Mouse (Mus musculus): ENCODE measurements around the gene Nudt22.

DNA sequence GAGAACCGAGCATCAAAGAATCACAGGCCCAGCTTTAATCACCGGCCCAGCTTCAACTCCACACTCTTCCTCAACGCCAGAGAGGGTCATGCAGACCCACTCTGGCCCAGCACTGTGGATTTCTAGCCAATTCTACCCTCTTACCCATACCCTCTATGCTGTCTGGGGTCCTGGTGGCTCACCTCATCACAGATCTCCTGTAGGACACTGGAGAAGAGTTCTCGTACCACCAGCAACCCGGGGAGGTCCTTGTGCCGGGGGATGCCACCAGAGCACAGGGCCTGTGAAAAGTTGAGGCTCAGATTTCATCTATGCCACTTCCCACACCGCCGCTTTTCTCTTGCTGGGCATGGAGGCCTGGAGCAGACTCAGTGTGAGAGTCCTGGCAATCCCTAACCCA is 1.4 kb downstream of the Nudt22 start:
- TF ChIP-seq CTCF (IDR thresholded peaks at IDR 0.05; ENCODE audit: extremely low read depth, insufficient read depth, insufficient read length, insufficient replicate concordance), result no peak
- TF ChIP-seq POLR2A (IDR thresholded peaks at IDR 0.05; ENCODE audit: low read depth, low read length), result no peak

Data from spleen, adult 2 months (tissue).